ENCODE assay signal across 11 mouse cellular contexts in the genomic region with DNA sequence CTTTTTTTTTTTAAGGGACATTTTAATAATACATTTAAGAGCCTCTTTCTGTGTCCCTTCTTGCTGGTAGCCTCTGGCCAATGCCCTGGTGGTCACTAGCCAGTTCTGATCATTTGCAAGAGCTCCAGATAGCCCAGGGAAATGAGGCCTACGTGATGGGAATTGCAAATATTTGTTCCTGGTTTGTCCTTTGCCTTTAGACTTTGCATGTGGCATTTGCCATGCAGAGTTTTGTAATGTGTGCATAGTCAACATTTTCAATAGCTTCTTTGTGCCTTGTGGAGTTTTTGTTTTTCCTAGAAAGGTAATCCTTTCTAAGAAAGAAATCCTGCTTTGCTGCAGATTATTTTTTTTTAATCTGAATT. TPM values are rescaled to one million over a fixed set of nuclear protein-coding genes. Genes with fewer than 3 reads are reported as not detected.
DNase-seq lines count a peak whose midpoint lies in the region; ATAC-seq and TF ChIP-seq lines count a peak whose summit lies in the region.
"Had no signal": no experiment of that assay in that cellular context is flagged by ENCODE, and none has a peak within 500 bp of the region (broad histone marks: within the 10 kb centered on the region; RNA-seq: fewer than 3 reads in every experiment).

No protein-coding gene starts in this region.

- H3K9me3 ChIP-seq in embryonic facial prominence, embryonic 13.5 days, result no peaks in the 10 kb centered on the region
- H3K9me3 ChIP-seq in hindbrain, postnatal 0 days (ENCODE audit: low read length), result no peaks in the 10 kb centered on the region
- no peaks in the 10 kb centered on the region for H3K9me3 ChIP-seq in midbrain, embryonic 15.5 days
- H3K9me3 ChIP-seq: limb, embryonic 13.5 days had no signal

- H3K4me1 ChIP-seq in kidney, adult 2 months (ENCODE audit: control insufficient read depth, insufficient read depth, low read length), result peaks cover 36% of the 10 kb centered on the region
- H3K4me1 ChIP-seq in embryonic facial prominence, embryonic 13.5 days, result peaks cover 68% of the 10 kb centered on the region
- H3K4me1 ChIP-seq in hindbrain, postnatal 0 days (ENCODE audit: insufficient read depth, low read length), result peaks cover 42% of the 10 kb centered on the region
- H3K4me1 ChIP-seq in midbrain, embryonic 15.5 days, result peaks cover 69% of the 10 kb centered on the region

- no peak for TF ChIP-seq POLR2A in kidney, adult 2 months (IDR thresholded peaks at IDR 0.05; ENCODE audit: low read depth, low read length)

- no peak for TF ChIP-seq CTCF in kidney, adult 2 months (conservative IDR thresholded peaks at IDR 0.05; ENCODE audit: insufficient read depth, insufficient read length, low read depth, low read length)
- TF ChIP-seq CTCF in hindbrain, postnatal 0 days (IDR thresholded peaks at IDR 0.05; ENCODE audit: low read depth), result no peak

- WGBS in kidney, adult 2 months, result 43% methylated on average over 1 of the region's 1 CpGs
- 33% methylated on average over 1 of the region's 1 CpGs for WGBS in embryonic facial prominence, embryonic 13.5 days
- 45% methylated on average over 1 of the region's 1 CpGs for WGBS in hindbrain, postnatal 0 days
- 17% methylated on average over 1 of the region's 1 CpGs for WGBS in midbrain, embryonic 15.5 days

- ATAC-seq in embryonic facial prominence, embryonic 13.5 days (ENCODE audit: insufficient number of reproducible peaks, insufficient read depth, low FRiP score, low TSS enrichment, low read depth), result no peak
- no peak for ATAC-seq in hindbrain, postnatal 0 days
- ATAC-seq in midbrain, embryonic 15.5 days (replicated peaks), result no peak

- no peak overlapping the region for H3K27ac ChIP-seq in kidney, adult 2 months (ENCODE audit: insufficient read depth, low read depth, low read length)
- 0 out of 2 replicates have a peak overlapping the region, but pooled peaks have one; percentile 64 for H3K27ac ChIP-seq in embryonic facial prominence, embryonic 13.5 days
- H3K27ac ChIP-seq in hindbrain, postnatal 0 days, result peak overlapping the region; percentile 59
- H3K27ac ChIP-seq in midbrain, embryonic 15.5 days, result peak overlapping the region; percentile 61; the same call in 1 of the 2 replicates
- H3K27ac ChIP-seq: limb, embryonic 13.5 days had no signal

- no peaks in the 10 kb centered on the region for H3K27me3 ChIP-seq in kidney, adult 2 months (replicated peaks; ENCODE audit: control insufficient read depth, insufficient read depth, low read length)
- H3K27me3 ChIP-seq in embryonic facial prominence, embryonic 13.5 days, result no peaks in the 10 kb centered on the region
- H3K27me3 ChIP-seq in hindbrain, postnatal 0 days (ENCODE audit: insufficient read depth, low read length), result no peaks in the 10 kb centered on the region
- no peaks in the 10 kb centered on the region for H3K27me3 ChIP-seq in midbrain, embryonic 15.5 days (replicated peaks)
- H3K27me3 ChIP-seq: limb, embryonic 13.5 days had no signal

- H3K9ac ChIP-seq in embryonic facial prominence, embryonic 13.5 days, result no peak overlapping the region
- no peak overlapping the region for H3K9ac ChIP-seq in hindbrain, postnatal 0 days (replicated peaks; ENCODE audit: low read length)
- no peak overlapping the region; the same call in 1 of the 2 replicates for H3K9ac ChIP-seq in midbrain, embryonic 15.5 days
- H3K9ac ChIP-seq: limb, embryonic 13.5 days had no signal

- H3K4me2 ChIP-seq in embryonic facial prominence, embryonic 13.5 days, result no peak overlapping the region
- no peak overlapping the region for H3K4me2 ChIP-seq in hindbrain, postnatal 0 days (ENCODE audit: low read depth, low read length)
- no peak overlapping the region for H3K4me2 ChIP-seq in midbrain, embryonic 15.5 days
- H3K4me2 ChIP-seq: limb, embryonic 13.5 days had no signal

- H3K36me3 ChIP-seq in kidney, adult 2 months (ENCODE audit: control insufficient read depth, insufficient read depth, low read length), result no peaks in the 10 kb centered on the region
- no peaks in the 10 kb centered on the region; the same call in 1 of the 2 replicates for H3K36me3 ChIP-seq in embryonic facial prominence, embryonic 13.5 days
- H3K36me3 ChIP-seq in hindbrain, postnatal 0 days (ENCODE audit: insufficient read depth, low read length), result no peaks in the 10 kb centered on the region
- no peaks in the 10 kb centered on the region for H3K36me3 ChIP-seq in midbrain, embryonic 15.5 days (replicated peaks)
- H3K36me3 ChIP-seq: limb, embryonic 13.5 days had no signal

- no peak overlapping the region for H3K4me3 ChIP-seq in kidney, adult 2 months (ENCODE audit: insufficient read depth, low read depth, low read length)
- no peak overlapping the region for H3K4me3 ChIP-seq in embryonic facial prominence, embryonic 13.5 days
- no peak overlapping the region for H3K4me3 ChIP-seq in hindbrain, postnatal 0 days (ENCODE audit: low read length)
- no peak overlapping the region for H3K4me3 ChIP-seq in midbrain, embryonic 15.5 days
- H3K4me3 ChIP-seq: limb, embryonic 13.5 days had no signal

- DNase-seq in kidney, adult 2 months, result peak; percentile 29
- no peak for DNase-seq in kidney, adult 18-20 months
- DNase-seq in hindbrain, postnatal 0 days (ENCODE audit: low spot score), result peak; percentile 42
- no peak for DNase-seq in embryo, embryonic 10 days (ENCODE audit: low spot score)
- no peak for DNase-seq in urinary bladder, postnatal 14 days (ENCODE audit: low spot score)
- no peak for DNase-seq in heart, adult 8-10 months (ENCODE audit: low spot score)
- DNase-seq: kidney, adult 8-10 months; thymus, postnatal 25 days had no signal

RNA-seq across cellular contexts. Expression of a gene that starts 37.2 kb away (rescaled TPM):
- 29.4 and 33.3 TPM in 2 replicates for polyA plus RNA-seq in kidney, adult 2 months (2012; rRNA removed)
- 13.9 and 15.2 TPM in 2 replicates for polyA plus RNA-seq in embryonic facial prominence, embryonic 13.5 days (2015; fragmentation: Nextera tagmentation; extraction: Ambion mirVana)
- 92.3 and 100 TPM in 2 replicates for total RNA-seq in hindbrain, postnatal 0 days (2014; rRNA removed)
- polyA plus RNA-seq in hindbrain, postnatal 0 days (2015; fragmentation: Nextera tagmentation; extraction: Ambion mirVana), result 23.7 and 23.9 TPM in 2 replicates
- 16.8 and 18.2 TPM in 2 replicates for polyA plus RNA-seq in midbrain, embryonic 15.5 days (2015; fragmentation: Nextera tagmentation; extraction: Ambion mirVana)
- 10 to 100 TPM; 25.5 to 43.7 (median 29.9) TPM for total RNA-seq in heart, adult 8-10 months (2022)

Comparison
In these comparisons a context has a peak if more than half of its experiments do, and no peak if none do; other contexts are left out.
1. DNase-seq: peak in kidney, adult 2 months (single experiment) and hindbrain, postnatal 0 days (single experiment); none in kidney, adult 18-20 months (single experiment), embryo, embryonic 10 days (single experiment), urinary bladder, postnatal 14 days (single experiment) and heart, adult 8-10 months (single experiment).